Mouse (Mus musculus) forebrain, embryonic 10.5 days (tissue): ENCODE data around the gene Vrk3. TPM values are rescaled to one million over a fixed set of nuclear protein-coding genes. Genes with fewer than 3 reads are reported as not detected.
A peak's percentile ranks its signal among the peaks of the same experiment; 100 is the strongest.

Experiments
- DNase-seq: peaks from one replicate; pipeline ENCODE4 v3.0.0-alpha.2; 2017; ENCODE audit warnings: low spot score; ENCODE audit errors: extremely low spot score
- H3K27ac ChIP-seq: fragments of 300-500 bp; sonication (generic); 2 replicates; pipeline ENCODE4 v1.5.1; 2016; ENCODE audit warnings: mild to moderate bottlenecking
- H3K27me3 ChIP-seq: fragments of 300-500 bp; sonication (generic); 2 replicates; pipeline ENCODE4 v1.6.1; 2016; ENCODE audit warnings: mild to moderate bottlenecking; ENCODE audit not compliant: poor library complexity, severe bottlenecking
- H3K36me3 ChIP-seq: fragments of 300-500 bp; sonication (generic); replicated peaks from 2 replicates; pipeline ENCODE4 v1.6.1; 2016; ENCODE audit warnings: mild to moderate bottlenecking, moderate library complexity
- H3K4me1 ChIP-seq: fragments of 300-500 bp; sonication (generic); 2 replicates; pipeline ENCODE4 v1.6.1; 2016
- H3K4me3 ChIP-seq: fragments of 300-500 bp; sonication (generic); 2 replicates; pipeline ENCODE4 v1.5.1; 2016; ENCODE audit warnings: mild to moderate bottlenecking, moderate library complexity
- H3K9me3 ChIP-seq: fragments of 300-500 bp; sonication (generic); 2 replicates; pipeline ENCODE4 v1.6.1; 2016; ENCODE audit warnings: mild to moderate bottlenecking, moderate library complexity
- WGBS: fragments of 180-500 bp; shearing (Covaris S2); methylation state at CpG from one replicate; pipeline ENCODE4 v1.1.7; 2016; 5-methylcytosine and 5-hydroxymethylcytosine counted together
- polyA plus RNA-seq: library from polyadenylated mRNA; unstranded; fragments of >200 nt; fragmentation: Nextera tagmentation; extraction: Ambion mirVana; gene quantifications from 2 replicates; pipeline ENCODE4 v1.2.1, GENCODE M21; 2016

Gene Vrk3
- polyA plus RNA-seq, 1 experiment from 2014 or later = 43.4 TPM

GRCm38 (mm10) chr7:44776849-44777498 lies 28.8 kb downstream of the Vrk3 start:
- no peaks in the 10 kb centered on the region for H3K9me3 ChIP-seq
- no peaks in the 10 kb centered on the region for H3K4me1 ChIP-seq
- no peak overlapping the region for H3K4me3 ChIP-seq
- no peak for DNase-seq
- peaks cover 49% of the 10 kb centered on the region for H3K36me3 ChIP-seq
- H3K27me3 ChIP-seq = no peaks in the 10 kb centered on the region
- H3K27ac ChIP-seq = no peak overlapping the region
- 95% methylated on average over 9 of the region's 9 CpGs for WGBS

GRCm38 (mm10) chr7:44780101-44780500 lies 31.9 kb downstream of the Vrk3 start:
- Histone ChIP-seq H3K27ac (no peak overlapping the region), H3K9me3 (no peaks in the 10 kb centered on the region), H3K4me1 (no peaks in the 10 kb centered on the region), H3K36me3 (peaks cover 25% of the 10 kb centered on the region), H3K27me3 (no peaks in the 10 kb centered on the region), H3K4me3 (no peak overlapping the region)
- 90% methylated on average over 8 of the region's 8 CpGs for WGBS
- DNase-seq = no peak

DNA sequence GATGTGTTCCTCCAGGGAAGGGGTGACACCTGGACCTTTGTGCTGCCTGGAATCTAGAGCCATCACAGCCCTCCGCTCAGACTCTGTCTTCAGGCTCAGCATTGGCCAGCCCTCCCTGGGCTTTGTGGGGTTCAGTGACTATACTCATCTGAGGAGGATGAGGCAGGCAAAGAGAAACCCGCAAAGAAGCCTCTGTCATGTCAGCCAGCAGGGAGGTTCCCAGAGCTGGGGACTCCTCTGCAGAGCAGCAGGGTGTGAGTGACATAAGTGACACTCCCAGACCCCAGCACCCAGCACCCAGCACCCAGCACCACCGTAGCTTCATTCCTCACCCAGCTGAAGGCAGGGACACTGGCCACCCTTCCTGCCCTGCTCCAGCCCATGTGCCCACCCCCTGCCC lies 41.3 kb downstream of the Vrk3 start:
- DNase-seq = no peak
- H3K36me3 ChIP-seq = no peaks in the 10 kb centered on the region
- H3K9me3 ChIP-seq = peaks cover 17% of the 10 kb centered on the region
- H3K4me3 ChIP-seq = no peak overlapping the region
- no peaks in the 10 kb centered on the region for H3K27me3 ChIP-seq
- 77% methylated on average over 3 of the region's 3 CpGs for WGBS
- no peak overlapping the region for H3K27ac ChIP-seq
- no peaks in the 10 kb centered on the region for H3K4me1 ChIP-seq

- Histone ChIP-seq H3K4me3 (no peak overlapping the region), H3K27me3 (no peaks in the 10 kb centered on the region), H3K9me3 (peaks cover 17% of the 10 kb centered on the region), H3K27ac (no peak overlapping the region), H3K4me1 (no peaks in the 10 kb centered on the region), H3K36me3 (no peaks in the 10 kb centered on the region)
- no peak for DNase-seq
- 66% methylated on average over 4 of the region's 4 CpGs for WGBS
Measured at GRCm38 (mm10) chr7:44790066-44790465, 41.9 kb downstream of the Vrk3 start.

GRCm38 (mm10) chr7:44792781-44793180 lies 44.6 kb downstream of the Vrk3 start:
- no peaks in the 10 kb centered on the region for H3K36me3 ChIP-seq
- no peaks in the 10 kb centered on the region for H3K27me3 ChIP-seq
- DNase-seq = no peak
- no peaks in the 10 kb centered on the region for H3K4me1 ChIP-seq
- H3K4me3 ChIP-seq = no peak overlapping the region
- 88% methylated on average over 6 of the region's 6 CpGs for WGBS
- H3K9me3 ChIP-seq = peaks cover 24% of the 10 kb centered on the region
- no peak overlapping the region for H3K27ac ChIP-seq

GRCm38 (mm10) chr7:44808927-44809326 lies 60.7 kb downstream of the Vrk3 start:
- H3K27ac ChIP-seq = no peak overlapping the region
- 91% methylated on average over 2 of the region's 2 CpGs for WGBS

GRCm38 (mm10) chr7:44809466-44809865 lies 61.3 kb downstream of the Vrk3 start:
- Histone ChIP-seq H3K27ac (no peak overlapping the region), H3K27me3 (no peaks in the 10 kb centered on the region), H3K36me3 (peaks cover 38% of the 10 kb centered on the region), H3K4me1 (peaks cover 5% of the 10 kb centered on the region), H3K9me3 (no peaks in the 10 kb centered on the region), H3K4me3 (no peak overlapping the region)
- DNase-seq = no peak
- WGBS = 90% methylated on average over 3 of the region's 3 CpGs

More at GRCm38 (mm10) chr7:44808927-44809326, 60.7 kb downstream of the Vrk3 start:
- 0 out of 2 replicates have a peak, but pooled peaks cover under 1% of the 10 kb centered on the region for H3K4me1 ChIP-seq
- peaks cover 33% of the 10 kb centered on the region for H3K36me3 ChIP-seq
- H3K27me3 ChIP-seq = no peaks in the 10 kb centered on the region
- no peak overlapping the region for H3K4me3 ChIP-seq
- DNase-seq = no peak
- H3K9me3 ChIP-seq = no peaks in the 10 kb centered on the region

DNA sequence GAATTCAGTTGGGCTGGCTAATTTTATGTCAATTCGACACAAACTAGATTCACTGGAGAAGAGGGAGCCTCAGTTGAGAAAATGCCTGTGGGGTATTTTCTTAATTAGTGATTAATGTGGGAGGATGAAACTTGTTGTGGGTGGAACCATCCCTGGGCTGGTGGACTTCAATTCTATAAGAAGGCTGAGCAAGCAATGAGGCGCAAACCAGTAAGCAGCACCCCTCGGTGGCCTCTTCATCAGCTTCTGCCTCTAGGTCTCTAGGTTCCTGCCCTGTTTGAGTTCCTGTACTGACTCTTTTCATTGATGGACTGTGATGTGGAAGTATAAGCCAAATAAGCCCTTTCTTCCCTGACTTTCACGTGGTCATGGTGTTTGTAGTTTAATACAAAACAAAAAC lies 62.2 kb downstream of the Vrk3 start:
- Histone ChIP-seq H3K4me3 (no peak overlapping the region), H3K9me3 (no peaks in the 10 kb centered on the region), H3K36me3 (peaks cover 42% of the 10 kb centered on the region), H3K27me3 (no peaks in the 10 kb centered on the region), H3K4me1 (peaks cover 14% of the 10 kb centered on the region), H3K27ac (no peak overlapping the region)
- 83% methylated on average over 4 of the region's 4 CpGs for WGBS
- no peak for DNase-seq

DNA sequence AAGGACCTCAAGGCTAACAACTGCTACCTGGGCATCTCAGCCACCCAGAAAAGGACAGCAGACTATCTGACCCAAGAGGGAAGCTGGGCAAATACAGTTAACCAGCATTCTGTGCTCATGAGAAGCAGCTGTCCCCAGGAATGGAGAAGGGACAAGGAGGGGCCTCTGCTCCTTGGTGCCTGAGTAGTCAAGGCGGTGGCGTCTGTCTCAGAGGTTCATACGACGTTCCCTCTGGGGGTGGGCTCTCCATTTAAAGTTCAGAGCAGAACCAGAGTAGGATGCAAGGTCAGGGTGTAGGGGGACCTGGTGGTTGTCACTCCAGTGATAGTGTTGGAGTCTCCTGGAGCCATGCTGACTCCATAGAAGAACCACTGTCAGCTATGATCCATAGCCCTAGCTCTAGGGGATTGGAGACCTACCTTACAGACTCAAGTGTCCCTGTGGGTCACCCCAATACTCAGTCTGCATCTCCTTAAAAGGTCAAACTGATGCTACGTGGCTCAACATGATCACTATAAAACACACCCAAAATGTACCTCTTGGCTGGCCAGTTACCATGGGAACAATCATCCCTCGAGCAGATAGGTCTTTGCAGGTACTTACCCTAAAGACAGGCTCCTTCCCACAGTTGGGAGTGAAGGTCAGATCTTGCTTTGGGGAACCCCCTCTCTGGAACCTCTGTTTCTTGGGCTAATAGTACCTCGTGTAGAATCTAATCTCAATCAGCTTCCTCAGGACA lies 62.8 kb downstream of the Vrk3 start:
- Histone ChIP-seq H3K9me3 (no peaks in the 10 kb centered on the region), H3K4me1 (peaks cover 16% of the 10 kb centered on the region), H3K4me3 (no peak overlapping the region), H3K27ac (no peak overlapping the region), H3K27me3 (no peaks in the 10 kb centered on the region), H3K36me3 (peaks cover 42% of the 10 kb centered on the region)
- no peak for DNase-seq
- WGBS = 90% methylated on average over 7 of the region's 7 CpGs

DNA sequence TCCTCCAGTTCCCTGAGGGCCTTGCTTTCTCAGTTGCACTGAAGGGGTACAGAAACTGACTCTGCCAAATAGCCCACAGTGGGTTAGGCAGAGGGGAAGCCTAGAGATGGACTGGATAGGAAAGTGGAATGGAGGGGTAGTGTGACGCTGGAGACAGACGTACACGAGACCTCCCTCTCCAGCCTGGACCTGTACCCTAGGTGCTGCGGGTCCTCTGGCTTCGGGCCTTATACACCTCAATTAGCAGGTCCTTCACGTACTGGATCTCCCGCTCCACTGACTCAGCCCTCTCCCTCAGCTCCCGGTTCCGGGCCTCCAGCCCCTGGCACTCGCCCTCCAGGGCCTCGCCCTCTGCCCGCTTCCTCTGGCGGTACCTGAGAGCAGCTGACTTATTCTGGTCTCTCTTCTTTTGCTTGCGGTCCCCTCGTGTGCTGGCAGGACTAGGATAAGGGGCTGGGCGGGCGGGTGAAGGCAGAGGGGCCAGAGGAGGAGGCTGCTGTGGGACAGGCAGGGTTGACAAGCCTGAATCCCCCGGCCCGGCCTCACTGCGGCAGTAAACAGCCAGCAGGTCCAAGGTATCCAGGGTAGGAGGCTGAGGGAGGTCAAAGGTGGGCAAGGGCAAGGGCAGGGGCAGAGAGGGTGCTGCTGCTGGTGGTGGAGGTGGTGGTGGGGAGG lies 64.6 kb downstream of the Vrk3 start:
- 94% methylated on average over 20 of the region's 20 CpGs for WGBS
- Histone ChIP-seq H3K4me1 (peaks cover 22% of the 10 kb centered on the region), H3K36me3 (peaks cover 42% of the 10 kb centered on the region), H3K27me3 (no peaks in the 10 kb centered on the region), H3K27ac (no peak overlapping the region), H3K4me3 (no peak overlapping the region), H3K9me3 (no peaks in the 10 kb centered on the region)
- DNase-seq = no peak

GRCm38 (mm10) chr7:44813985-44814384 lies 65.8 kb downstream of the Vrk3 start:
- no peak for DNase-seq
- whole genome bisulfite sequencing = 92% methylated on average over 3 of the region's 3 CpGs
- peaks cover 34% of the 10 kb centered on the region for H3K4me1 ChIP-seq

GRCm38 (mm10) chr7:44814423-44814822 lies 66.2 kb downstream of the Vrk3 start:
- H3K27ac ChIP-seq = peak overlapping the region; percentile 99
- peak overlapping the region; percentile 90 for H3K4me3 ChIP-seq
- no peak for DNase-seq
- WGBS = 91% methylated on average over 4 of the region's 4 CpGs
- H3K36me3 ChIP-seq = peaks cover 58% of the 10 kb centered on the region
- no peaks in the 10 kb centered on the region for H3K9me3 ChIP-seq
- peaks cover 39% of the 10 kb centered on the region for H3K4me1 ChIP-seq
- H3K27me3 ChIP-seq = no peaks in the 10 kb centered on the region

More at GRCm38 (mm10) chr7:44813985-44814384, 65.8 kb downstream of the Vrk3 start:
- Histone ChIP-seq H3K27me3 (no peaks in the 10 kb centered on the region), H3K27ac (no peak overlapping the region), H3K36me3 (peaks cover 54% of the 10 kb centered on the region), H3K4me3 (no peak overlapping the region), H3K9me3 (no peaks in the 10 kb centered on the region)
